Mouse (Mus musculus): Measurements from ENCODE around the gene Tenm4. TPM values are rescaled to one million over a fixed set of nuclear protein-coding genes. Genes with fewer than 3 reads are reported as not detected.
A peak's percentile ranks its signal among the peaks of the same experiment; 100 is the strongest.

Tenm4 gene
- polyA plus RNA-seq, 1 experiment from 2014 or later, result 2.3 TPM

DNA sequence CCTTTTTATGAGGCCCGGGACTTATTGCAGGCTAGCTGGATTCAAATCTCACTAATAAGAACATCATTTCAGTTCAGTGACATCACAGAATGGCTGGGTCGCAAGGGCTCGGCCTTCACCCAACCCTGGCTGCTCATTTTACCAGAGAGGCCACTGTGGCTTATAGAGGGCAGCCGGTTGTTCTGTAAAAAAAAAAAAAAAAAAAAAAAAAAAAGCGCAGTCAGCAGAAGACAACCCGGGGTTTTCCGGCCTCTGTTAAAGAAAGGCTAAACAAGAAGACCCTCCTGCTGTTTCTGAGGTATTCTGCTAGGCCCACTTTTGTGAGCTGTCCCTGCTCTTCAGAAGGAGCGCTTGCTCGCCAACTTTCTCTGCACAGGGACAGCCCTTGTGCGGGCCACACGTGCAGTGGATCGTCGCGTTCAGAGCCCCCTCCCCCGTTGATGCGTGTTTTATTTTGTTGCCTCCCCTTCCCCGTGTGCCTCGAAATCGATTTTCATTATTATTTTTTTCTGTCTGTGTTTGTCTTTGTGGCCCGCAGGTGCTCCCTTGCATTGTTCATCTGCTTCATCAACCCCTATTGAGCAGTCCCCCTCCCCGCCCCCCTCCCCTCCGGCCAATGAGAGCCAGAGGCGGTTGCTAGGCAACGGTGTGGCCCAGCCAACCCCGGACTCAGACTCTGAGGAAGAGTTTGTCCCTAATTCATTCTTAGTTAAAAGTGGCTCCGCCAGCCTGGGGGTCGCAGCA, 472.6 kb downstream of the Tenm4 start:
- H3K4me3 ChIP-seq, result peak overlapping the region; percentile 7; the same call in 1 of the 2 replicates
- no peaks in the 10 kb centered on the region for H3K36me3 ChIP-seq
- ATAC-seq, result no peak
- H3K27me3 ChIP-seq (replicated peaks), result peaks cover 53% of the 10 kb centered on the region
- H3K27ac ChIP-seq, result no peak overlapping the region
- no peaks in the 10 kb centered on the region for H3K4me1 ChIP-seq
- H3K4me2 ChIP-seq, result peak overlapping the region; percentile 28
- no peak overlapping the region for H3K9ac ChIP-seq
- H3K9me3 ChIP-seq (replicated peaks), result no peaks in the 10 kb centered on the region
- WGBS (ENCODE audit: insufficient replicate concordance), result 7% methylated on average over 27 of the region's 27 CpGs

DNA sequence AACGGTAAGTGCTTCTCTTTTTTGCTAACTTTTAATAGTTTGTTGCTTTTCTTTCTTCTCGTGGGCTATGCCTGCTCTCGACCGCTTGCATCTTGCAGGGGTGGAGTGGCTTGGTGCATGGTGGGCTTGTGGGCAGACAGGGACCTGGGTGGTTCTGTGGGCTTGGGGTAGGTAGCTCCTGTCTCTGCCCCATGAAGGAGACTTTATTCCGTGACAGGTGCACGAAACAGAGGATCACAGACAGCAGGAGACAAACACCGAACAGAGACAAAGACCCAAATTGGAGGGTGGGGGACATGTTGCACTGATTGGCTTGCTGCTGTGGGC, 473.1 kb downstream of the Tenm4 start:
- ATAC-seq, result no peak
- H3K27ac ChIP-seq, result no peak overlapping the region
- no peaks in the 10 kb centered on the region for H3K9me3 ChIP-seq (replicated peaks)
- H3K9ac ChIP-seq, result no peak overlapping the region
- H3K27me3 ChIP-seq (replicated peaks), result peaks cover 48% of the 10 kb centered on the region
- peak overlapping the region; percentile 7; the same call in 1 of the 2 replicates for H3K4me3 ChIP-seq
- H3K4me1 ChIP-seq, result no peaks in the 10 kb centered on the region
- peak overlapping the region; percentile 28; the same call in 1 of the 2 replicates for H3K4me2 ChIP-seq
- 17% methylated on average over 7 of the region's 7 CpGs for WGBS (ENCODE audit: insufficient replicate concordance)
- H3K36me3 ChIP-seq, result no peaks in the 10 kb centered on the region

DNA sequence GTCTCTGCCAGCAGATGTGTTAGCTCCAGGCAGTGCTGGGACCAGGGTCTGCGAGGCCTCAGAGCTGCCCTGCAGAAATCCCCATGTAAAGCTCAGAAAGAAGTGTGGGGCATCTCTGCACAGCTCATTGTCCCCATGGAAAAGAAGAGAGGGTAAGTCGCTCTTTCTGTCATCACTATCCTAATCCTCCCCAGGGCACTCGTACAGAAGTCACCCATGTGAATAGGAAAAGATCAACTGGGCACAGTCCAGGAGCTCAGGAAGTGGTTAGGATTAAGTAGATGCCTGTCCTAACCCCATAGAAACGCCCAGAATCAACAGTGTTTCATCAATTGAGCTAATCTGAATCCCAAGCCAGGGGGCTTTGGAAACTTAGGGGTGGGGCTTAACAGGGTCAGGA, 476.6 kb downstream of the Tenm4 start:
- WGBS (ENCODE audit: insufficient replicate concordance), result 20% methylated on average over 4 of the region's 4 CpGs
- Histone ChIP-seq H3K9me3 (replicated peaks) (no peaks in the 10 kb centered on the region), H3K27me3 (replicated peaks) (peaks cover 46% of the 10 kb centered on the region), H3K36me3 (no peaks in the 10 kb centered on the region), H3K9ac (no peak overlapping the region), H3K4me1 (no peaks in the 10 kb centered on the region), H3K4me3 (no peak overlapping the region), H3K4me2 (no peak overlapping the region), H3K27ac (no peak overlapping the region)
- no peak for ATAC-seq

DNA sequence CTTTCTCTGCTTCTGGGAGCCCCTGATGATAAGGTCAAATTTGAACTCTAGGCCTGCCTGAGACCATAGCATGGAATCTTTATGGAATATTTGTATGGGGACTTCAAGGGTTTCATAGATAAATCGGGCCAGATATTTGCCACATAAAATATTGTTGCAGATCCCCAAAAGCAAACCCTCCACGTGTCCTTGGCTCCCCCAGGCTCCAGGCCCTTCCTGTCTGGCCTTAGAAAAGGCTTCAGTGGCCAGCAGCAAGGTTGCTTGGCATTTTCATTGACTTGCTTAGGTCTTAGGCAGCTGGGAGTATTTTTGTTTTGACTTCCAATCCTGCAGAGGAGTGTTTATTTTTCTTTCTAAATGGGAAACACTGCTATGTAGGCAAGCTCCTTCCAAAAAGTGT, 477.6 kb downstream of the Tenm4 start:
- no peaks in the 10 kb centered on the region for H3K36me3 ChIP-seq
- no peak overlapping the region for H3K4me2 ChIP-seq
- peaks cover 38% of the 10 kb centered on the region for H3K27me3 ChIP-seq (replicated peaks)
- H3K4me3 ChIP-seq, result no peak overlapping the region
- no peaks in the 10 kb centered on the region for H3K4me1 ChIP-seq
- 46% methylated on average over 2 of the region's 2 CpGs for WGBS (ENCODE audit: insufficient replicate concordance)
- H3K9me3 ChIP-seq (replicated peaks), result no peaks in the 10 kb centered on the region
- no peak for ATAC-seq
- no peak overlapping the region for H3K9ac ChIP-seq
- no peak overlapping the region for H3K27ac ChIP-seq

DNA sequence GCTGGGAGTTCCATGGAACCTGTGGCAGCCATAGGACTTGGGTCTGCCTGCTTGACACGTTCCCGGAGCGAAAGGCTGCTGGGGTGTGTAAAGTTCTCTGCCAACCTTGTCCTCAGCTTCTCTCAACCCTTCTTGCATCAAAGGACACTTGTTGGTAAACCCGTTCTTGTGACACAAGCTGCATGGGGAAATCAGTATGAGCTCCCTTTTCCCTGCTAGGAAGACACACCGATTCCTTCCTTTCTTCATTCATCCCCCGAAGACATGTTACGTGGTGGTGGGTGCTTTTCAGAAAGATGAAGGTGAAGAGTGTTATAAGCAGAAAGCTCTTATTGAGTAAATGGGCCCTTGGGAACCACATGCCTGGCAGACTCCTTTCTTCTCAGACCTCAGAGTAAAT, 478.1 kb downstream of the Tenm4 start:
- no peaks in the 10 kb centered on the region for H3K9me3 ChIP-seq (replicated peaks)
- no peak overlapping the region for H3K9ac ChIP-seq
- H3K27me3 ChIP-seq (replicated peaks), result peaks cover 33% of the 10 kb centered on the region
- H3K4me2 ChIP-seq, result no peak overlapping the region
- no peaks in the 10 kb centered on the region for H3K4me1 ChIP-seq
- H3K36me3 ChIP-seq, result no peaks in the 10 kb centered on the region
- ATAC-seq, result no peak
- H3K4me3 ChIP-seq, result no peak overlapping the region
- no peak overlapping the region for H3K27ac ChIP-seq
- WGBS (ENCODE audit: insufficient replicate concordance), result 71% methylated on average over 7 of the region's 7 CpGs

DNA sequence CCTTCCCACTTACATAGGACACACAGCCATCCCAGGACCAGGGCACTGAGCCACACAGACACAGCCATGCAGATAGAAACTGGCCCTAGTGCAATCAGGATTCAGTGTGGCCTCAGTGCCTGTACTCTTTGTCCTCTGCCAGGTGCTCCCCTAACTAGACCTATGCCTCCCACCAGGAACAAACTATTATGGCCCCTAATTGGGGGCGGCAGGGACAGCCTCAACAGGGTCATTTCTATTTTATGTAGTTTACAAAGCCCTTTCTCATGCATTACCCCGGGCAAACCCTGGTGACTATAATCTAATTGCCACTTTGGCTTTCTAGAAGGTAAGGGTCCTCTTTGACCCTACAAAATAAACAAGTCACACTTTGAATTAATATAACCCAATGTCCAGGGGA, 479.4 kb downstream of the Tenm4 start:
- peaks cover 20% of the 10 kb centered on the region for H3K27me3 ChIP-seq (replicated peaks)
- no peaks in the 10 kb centered on the region for H3K4me1 ChIP-seq
- H3K27ac ChIP-seq, result no peak overlapping the region
- 50% methylated on average over 2 of the region's 2 CpGs for WGBS (ENCODE audit: insufficient replicate concordance)
- H3K4me3 ChIP-seq, result no peak overlapping the region
- no peak overlapping the region for H3K9ac ChIP-seq
- no peak for ATAC-seq
- no peak overlapping the region for H3K4me2 ChIP-seq
- no peaks in the 10 kb centered on the region for H3K9me3 ChIP-seq (replicated peaks)
- no peaks in the 10 kb centered on the region for H3K36me3 ChIP-seq

DNA sequence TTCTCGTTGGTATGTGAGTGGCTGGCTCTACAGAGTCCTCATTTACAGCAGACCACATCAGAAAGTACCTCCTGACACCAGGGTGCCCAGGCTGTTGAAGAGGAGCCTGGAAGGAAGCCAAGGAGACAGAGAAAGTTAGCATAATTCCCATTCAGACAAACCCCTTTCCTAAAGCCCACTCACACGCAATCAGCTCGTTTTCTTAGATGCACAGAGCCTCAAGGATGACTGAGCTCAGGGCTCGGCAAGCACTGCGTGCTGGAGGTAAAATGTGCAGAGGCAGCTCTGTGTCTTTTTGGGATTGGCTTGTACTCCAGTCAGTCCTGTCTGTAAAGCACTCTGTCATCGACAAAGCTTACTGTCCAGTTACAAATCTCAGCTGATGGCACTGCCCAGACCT, 480.0 kb downstream of the Tenm4 start:
- H3K27me3 ChIP-seq (replicated peaks), result peaks cover 14% of the 10 kb centered on the region
- no peak overlapping the region for H3K4me2 ChIP-seq
- no peak for ATAC-seq
- no peak overlapping the region for H3K4me3 ChIP-seq
- no peaks in the 10 kb centered on the region for H3K36me3 ChIP-seq
- no peak overlapping the region for H3K27ac ChIP-seq
- WGBS (ENCODE audit: insufficient replicate concordance), result 46% methylated on average over 6 of the region's 6 CpGs
- no peaks in the 10 kb centered on the region for H3K9me3 ChIP-seq (replicated peaks)
- no peaks in the 10 kb centered on the region for H3K4me1 ChIP-seq
- no peak overlapping the region for H3K9ac ChIP-seq

DNA sequence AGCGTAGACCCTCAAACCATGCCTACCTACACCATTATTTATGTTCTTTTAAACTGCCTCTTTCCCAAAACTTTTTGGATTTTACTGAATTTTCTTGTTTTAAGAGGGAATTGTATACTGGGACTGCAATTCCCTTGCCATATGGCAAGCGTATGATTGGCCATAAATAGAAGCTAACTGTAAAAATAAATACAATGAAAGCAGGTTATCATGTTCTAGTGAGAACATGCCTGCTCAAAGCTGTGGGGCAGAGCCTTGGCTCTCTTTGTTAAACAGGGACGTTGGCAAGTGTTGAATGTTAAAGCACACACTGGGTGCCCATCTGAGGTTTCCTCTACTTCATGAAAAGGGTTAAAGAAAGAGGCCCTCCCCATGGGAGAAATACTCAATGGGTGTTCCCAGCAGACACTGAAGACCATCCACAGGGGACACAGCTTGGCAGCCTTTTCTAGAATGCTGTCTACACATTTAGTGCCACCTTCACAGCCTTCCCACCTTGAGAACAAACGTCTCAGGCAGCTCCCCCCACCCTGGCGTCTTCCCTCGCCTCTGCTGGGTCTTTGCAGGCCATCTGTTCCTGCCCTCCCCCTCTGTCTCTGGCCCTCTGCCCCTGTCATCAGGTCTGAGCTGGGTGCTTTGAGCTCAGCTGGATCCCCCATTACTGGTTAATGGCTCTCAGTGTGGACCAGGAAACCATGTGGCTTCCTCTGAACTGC, 480.7 kb downstream of the Tenm4 start:
- 31% methylated on average over 6 of the region's 6 CpGs for WGBS (ENCODE audit: insufficient replicate concordance)
- Histone ChIP-seq H3K4me2 (no peak overlapping the region), H3K9me3 (replicated peaks) (no peaks in the 10 kb centered on the region), H3K27me3 (replicated peaks) (peaks cover 8% of the 10 kb centered on the region), H3K36me3 (no peaks in the 10 kb centered on the region), H3K9ac (no peak overlapping the region), H3K27ac (no peak overlapping the region), H3K4me1 (no peaks in the 10 kb centered on the region), H3K4me3 (no peak overlapping the region)
- no peak for ATAC-seq

DNA sequence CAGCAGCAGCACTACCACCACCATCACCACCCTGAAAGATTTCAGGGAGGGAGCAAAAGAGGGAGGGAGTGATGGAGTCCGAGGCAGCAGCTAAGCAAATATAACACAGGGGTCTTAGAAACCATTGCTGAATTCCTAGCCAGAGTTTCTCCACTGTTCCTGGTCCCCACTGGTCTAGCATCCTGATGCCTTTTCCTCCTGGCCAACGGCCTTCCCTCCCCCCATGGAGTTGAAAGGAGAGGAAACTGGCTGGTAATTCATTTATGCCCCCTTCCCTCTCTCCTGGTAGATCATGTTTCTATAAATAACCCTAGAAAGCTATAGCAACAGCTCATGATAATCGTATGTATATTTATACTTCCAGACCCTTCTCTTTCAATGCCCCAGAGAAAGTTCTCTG, 481.8 kb downstream of the Tenm4 start:
- H3K9me3 ChIP-seq (replicated peaks), result no peaks in the 10 kb centered on the region
- 18% methylated on average over 3 of the region's 3 CpGs for WGBS (ENCODE audit: insufficient replicate concordance)
- no peak overlapping the region for H3K4me3 ChIP-seq
- H3K4me2 ChIP-seq, result no peak overlapping the region
- no peak for ATAC-seq
- H3K36me3 ChIP-seq, result no peaks in the 10 kb centered on the region
- H3K4me1 ChIP-seq, result peaks cover 5% of the 10 kb centered on the region; the same call in 1 of the 2 replicates
- peaks cover 8% of the 10 kb centered on the region; the same call in 1 of the 2 replicates for H3K27me3 ChIP-seq (replicated peaks)
- no peak overlapping the region for H3K27ac ChIP-seq
- H3K9ac ChIP-seq, result no peak overlapping the region

DNA sequence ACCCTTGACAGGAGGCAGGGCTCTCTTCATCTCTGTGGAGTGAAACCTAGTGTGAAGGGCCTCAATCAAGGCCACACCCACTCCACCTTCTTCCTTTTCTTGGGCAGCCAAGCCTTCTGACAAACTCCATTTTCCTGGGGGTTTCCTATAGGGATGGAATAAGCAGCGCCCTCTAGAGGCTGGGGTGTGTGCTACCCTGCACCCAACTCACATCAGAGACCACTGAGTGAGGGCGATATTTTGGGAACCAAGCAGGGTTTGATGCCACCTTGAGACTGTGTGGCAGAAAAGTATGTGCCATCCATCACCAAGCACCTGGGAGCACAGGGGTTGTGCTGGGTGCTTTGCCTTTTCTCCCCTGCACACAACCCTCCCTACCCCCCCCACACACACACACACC, 483.2 kb downstream of the Tenm4 start:
- Histone ChIP-seq H3K27me3 (replicated peaks) (peaks cover 12% of the 10 kb centered on the region; the same call in 1 of the 2 replicates), H3K9me3 (replicated peaks) (no peaks in the 10 kb centered on the region), H3K4me3 (no peak overlapping the region), H3K27ac (no peak overlapping the region), H3K4me1 (peaks cover 5% of the 10 kb centered on the region; the same call in 1 of the 2 replicates), H3K36me3 (no peaks in the 10 kb centered on the region), H3K9ac (no peak overlapping the region), H3K4me2 (no peak overlapping the region)
- WGBS (ENCODE audit: insufficient replicate concordance), result 46% methylated on average over 2 of the region's 2 CpGs
- ATAC-seq, result no peak

DNA sequence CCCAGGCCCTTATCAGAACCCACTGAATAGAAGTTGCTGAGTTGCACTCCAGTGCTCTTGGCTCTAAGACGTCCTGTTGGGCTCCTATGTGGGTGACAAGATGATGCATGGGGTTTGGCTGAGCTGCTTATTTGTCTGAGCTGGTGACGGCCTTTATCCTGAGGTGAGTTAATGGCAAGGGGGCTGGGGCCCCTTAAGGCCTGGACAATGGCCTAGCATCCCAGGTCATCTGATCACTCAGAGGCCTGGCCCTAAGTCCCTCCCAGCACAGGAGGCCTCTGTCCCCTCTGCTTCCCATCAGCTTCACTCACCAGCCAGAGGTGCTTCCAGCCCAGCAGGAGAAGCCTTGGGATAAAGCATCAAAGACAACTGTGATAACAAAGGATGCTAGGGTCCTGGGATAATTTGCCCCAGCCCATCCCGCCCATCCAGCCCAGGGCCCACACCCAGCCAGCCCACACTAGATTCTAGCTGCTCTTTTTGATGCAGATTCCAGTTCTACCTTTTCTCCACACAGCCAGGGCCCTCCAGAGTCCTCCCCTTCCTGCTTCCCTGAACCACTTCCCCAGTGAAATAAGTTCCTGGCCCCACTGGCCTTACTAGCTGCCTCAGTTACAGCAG, 484.2 kb downstream of the Tenm4 start:
- no peaks in the 10 kb centered on the region for H3K9me3 ChIP-seq (replicated peaks)
- H3K4me3 ChIP-seq, result no peak overlapping the region
- peaks cover 5% of the 10 kb centered on the region; the same call in 1 of the 2 replicates for H3K4me1 ChIP-seq
- no peaks in the 10 kb centered on the region for H3K36me3 ChIP-seq
- H3K27me3 ChIP-seq (replicated peaks), result peaks cover 12% of the 10 kb centered on the region
- no peak overlapping the region for H3K9ac ChIP-seq
- no peak overlapping the region for H3K4me2 ChIP-seq
- no peak for ATAC-seq
- WGBS (ENCODE audit: insufficient replicate concordance), result 54% methylated on average over 3 of the region's 3 CpGs
- no peak overlapping the region for H3K27ac ChIP-seq

DNA sequence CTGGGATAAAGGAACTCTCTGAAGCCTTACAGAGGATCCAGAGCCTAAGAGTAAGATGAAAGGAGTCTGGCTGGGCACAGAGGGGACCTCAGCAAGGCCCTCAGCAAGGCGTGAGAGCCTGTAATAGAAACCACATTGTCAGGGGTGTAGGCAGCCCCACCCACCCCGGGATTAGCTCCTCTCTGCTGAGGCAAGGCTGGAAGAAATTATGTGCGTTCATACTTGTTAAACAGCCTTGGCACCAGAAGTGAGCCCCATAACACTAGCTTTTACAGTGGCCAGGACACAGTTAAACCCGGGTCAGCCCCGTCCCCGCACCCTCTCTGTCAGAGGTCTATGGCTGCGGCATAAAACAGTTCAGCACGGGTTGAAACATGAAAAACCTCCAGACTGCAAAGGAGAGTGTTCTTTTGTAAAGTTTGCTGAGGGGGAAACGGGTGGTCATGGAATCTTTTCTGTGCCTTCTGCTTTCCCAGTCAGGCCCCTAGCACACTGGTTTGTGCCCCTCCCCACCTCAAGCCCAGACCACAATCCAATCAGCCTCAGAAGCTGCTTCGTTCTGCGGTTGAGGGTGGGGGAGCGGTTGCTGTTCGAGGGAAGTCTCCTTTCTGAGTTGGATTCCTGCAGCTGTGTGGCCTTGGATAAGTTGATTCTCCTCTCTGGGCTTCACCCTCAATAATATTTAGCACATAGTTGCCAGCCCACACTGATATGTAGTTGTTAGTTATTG, 486.2 kb downstream of the Tenm4 start:
- 12% methylated on average over 13 of the region's 13 CpGs for WGBS (ENCODE audit: insufficient replicate concordance)
- no peak for ATAC-seq
- H3K9me3 ChIP-seq (replicated peaks), result no peaks in the 10 kb centered on the region
- peaks cover 3% of the 10 kb centered on the region for H3K27me3 ChIP-seq (replicated peaks)
- H3K27ac ChIP-seq, result no peak overlapping the region
- H3K4me1 ChIP-seq, result peaks cover 5% of the 10 kb centered on the region; the same call in 1 of the 2 replicates
- no peak overlapping the region for H3K4me3 ChIP-seq
- H3K9ac ChIP-seq, result no peak overlapping the region
- H3K4me2 ChIP-seq, result no peak overlapping the region
- no peaks in the 10 kb centered on the region for H3K36me3 ChIP-seq

Measured in liver, embryonic 12.5 days (tissue).